Mouse (Mus musculus) small intestine, adult 2 months (tissue): ENCODE measurements at regions not wholly inside any gene's neighbourhood (a gene's known extent, or its start where the extent isn't known, plus 50 kb on each side); places are given as distances from the start of the nearest gene placed in this dataset.

Source experiments
- CTCF ChIP-seq: fragments of 200-500 bp; IDR thresholded peaks from 2 replicates; pipeline ENCODE4 v1.5.1; 2012; ENCODE audit warnings: low read depth, mild to moderate bottlenecking, control low read depth, inconsistent platforms, low read length, moderate library complexity, mixed read lengths; ENCODE audit not compliant: insufficient replicate concordance, insufficient read length; ENCODE audit errors: extremely low read depth
- POLR2A ChIP-seq: fragments of 200-500 bp; IDR thresholded peaks from 2 replicates; pipeline ENCODE4 v1.6.1; 2012; ENCODE audit warnings: low read depth, mild to moderate bottlenecking, control low read depth, inconsistent platforms, low read length, moderate library complexity

- TF ChIP-seq CTCF (no peak), POLR2A (no peak)
These were observed 517.8 kb downstream of the Vrk1 start for GRCm38 (mm10) chr12:106527699-106528434.
